Mouse (Mus musculus) MEL (cell line): ENCODE measurements around the gene E130309D02Rik. TPM values are rescaled to one million over a fixed set of nuclear protein-coding genes. Genes with fewer than 3 reads are reported as not detected.

ENCODE experiments used
- DNase-seq: peaks from one replicate; pipeline ENCODE4 v3.0.0; 2011; ENCODE audit warnings: low read depth, low spot score
- H3K27ac ChIP-seq: 2 replicates; pipeline ENCODE4 v1.5.1; 2012; ENCODE audit warnings: low read depth, mild to moderate bottlenecking, control low read depth, low read length, moderate library complexity; ENCODE audit not compliant: control insufficient read depth
- H3K27me3 ChIP-seq, 2 experiments: fragments of 150-350 bp in 1 of 2; sonication (generic) in 1 of 2; 2 replicates each; pipeline ENCODE4 v1.6.1; 2012; ENCODE audit warnings: low read length in 2 of 2, mild to moderate bottlenecking in 2 of 2, improper control_type of control experiment in 1 of 2, moderate library complexity in 1 of 2; ENCODE audit not compliant: insufficient read depth in 2 of 2, control insufficient read depth in 1 of 2
- H3K36me3 ChIP-seq, 2 experiments: 2 replicates each; pipeline ENCODE4 v1.6.1; 2012 to 2014; ENCODE audit warnings: low read length in 2 of 2, improper control_type of control experiment in 1 of 2, inconsistent platforms in 1 of 2, mild to moderate bottlenecking in 1 of 2; ENCODE audit not compliant: insufficient read depth in 2 of 2, control insufficient read depth in 1 of 2
- H3K4me1 ChIP-seq, 2 experiments: fragments of 150-350 bp in 1 of 2; sonication (generic) in 1 of 2; 2 replicates each; pipeline ENCODE4 v1.6.1; 2012; ENCODE audit warnings: low read length in 2 of 2, improper control_type of control experiment in 1 of 2, mild to moderate bottlenecking in 1 of 2; ENCODE audit not compliant: insufficient read depth in 2 of 2, control insufficient read depth in 1 of 2
- H3K4me3 ChIP-seq, 2 experiments: fragments of 150-350 bp in 1 of 2; sonication (generic) in 1 of 2; 2 replicates each; pipeline ENCODE4 v1.5.1; 2012; ENCODE audit warnings: low read depth in 2 of 2, low read length in 2 of 2, mild to moderate bottlenecking in 2 of 2, moderate library complexity in 2 of 2, control low read depth in 1 of 2, improper control_type of control experiment in 1 of 2; ENCODE audit not compliant: control insufficient read depth in 1 of 2, insufficient read depth in 1 of 2
- H3K79me2 ChIP-seq: 2 replicates; pipeline ENCODE4 v1.6.1; 2012; ENCODE audit warnings: mild to moderate bottlenecking, low read length, moderate library complexity; ENCODE audit not compliant: control insufficient read depth, poor library complexity, insufficient read depth
- H3K9ac ChIP-seq: 2 replicates; pipeline ENCODE4 v1.6.1; 2012; ENCODE audit warnings: low read depth, mild to moderate bottlenecking, control low read depth, low read length, moderate library complexity; ENCODE audit not compliant: control insufficient read depth, poor library complexity, severe bottlenecking
- H3K9me3 ChIP-seq: fragments of 150-350 bp; sonication (generic); replicated peaks from 2 replicates; pipeline ENCODE4 v1.6.1; 2012; ENCODE audit warnings: mild to moderate bottlenecking, low read length, improper control_type of control experiment, moderate library complexity; ENCODE audit not compliant: insufficient read depth
- CHD1 ChIP-seq: IDR thresholded peaks from 2 replicates; pipeline ENCODE4 v1.6.1; 2012; ENCODE audit warnings: low read depth, mild to moderate bottlenecking, inconsistent platforms, low read length, improper control_type of control experiment
- CHD2 ChIP-seq: IDR thresholded peaks from 2 replicates; pipeline ENCODE4 v1.6.1; 2011; ENCODE audit warnings: low read length, improper control_type of control experiment
- CTCF ChIP-seq, 3 experiments: IDR thresholded peaks in 2 of 3; conservative IDR thresholded peaks in 1 of 3; 2 replicates each; pipeline ENCODE4 v1.5.1; 2011 to 2012; ENCODE audit warnings: low read length in 3 of 3, low read depth in 2 of 3, mild to moderate bottlenecking in 2 of 3, improper control_type of control experiment in 1 of 3, inconsistent platforms in 1 of 3, mixed read lengths in 1 of 3, moderate library complexity in 1 of 3; ENCODE audit not compliant: control insufficient read depth in 1 of 3, insufficient read depth in 1 of 3, poor library complexity in 1 of 3, severe bottlenecking in 1 of 3
- ELF1 ChIP-seq: IDR thresholded peaks from 2 replicates; pipeline ENCODE4 v1.6.1; 2014; ENCODE audit warnings: low read depth, mild to moderate bottlenecking, inconsistent platforms, low read length, improper control_type of control experiment, moderate library complexity
- EP300 ChIP-seq, 2 experiments: IDR thresholded peaks; 2 replicates each; pipeline ENCODE4 v1.6.1; 2011; ENCODE audit warnings: improper control_type of control experiment in 2 of 2, low read length in 2 of 2, low read depth in 1 of 2, mild to moderate bottlenecking in 1 of 2
- ETS1 ChIP-seq: IDR thresholded peaks from 2 replicates; pipeline ENCODE4 v1.6.1; 2012; ENCODE audit warnings: low read depth, mild to moderate bottlenecking, inconsistent platforms, low read length, improper control_type of control experiment, moderate library complexity
- JUND ChIP-seq: IDR thresholded peaks from 2 replicates; pipeline ENCODE4 v1.6.1; 2011; ENCODE audit warnings: low read depth, mild to moderate bottlenecking, improper control_type of control experiment, low read length
- KAT2A ChIP-seq: conservative IDR thresholded peaks from 2 replicates; pipeline ENCODE4 v1.6.1; 2012; ENCODE audit warnings: low read depth, low read length, improper control_type of control experiment, inconsistent platforms
- MXI1 ChIP-seq: IDR thresholded peaks from 2 replicates; pipeline ENCODE4 v1.6.1; 2011; ENCODE audit warnings: mild to moderate bottlenecking, low read depth, low read length, improper control_type of control experiment
- MYB ChIP-seq: IDR thresholded peaks from 2 replicates; pipeline ENCODE4 v1.6.1; 2011; ENCODE audit warnings: mild to moderate bottlenecking, low read depth, low read length, improper control_type of control experiment
- NELFE ChIP-seq: IDR thresholded peaks from 2 replicates; pipeline ENCODE4 v1.6.1; 2011; ENCODE audit warnings: low read depth, low read length, improper control_type of control experiment
- NRF1 ChIP-seq: IDR thresholded peaks from 2 replicates; pipeline ENCODE4 v1.6.1; 2014; ENCODE audit warnings: low read depth, mild to moderate bottlenecking, inconsistent platforms, low read length, improper control_type of control experiment, moderate library complexity; ENCODE audit not compliant: poor library complexity, insufficient read depth, severe bottlenecking
- RAD21 ChIP-seq: IDR thresholded peaks from 2 replicates; pipeline ENCODE4 v1.6.1; 2011; ENCODE audit warnings: mild to moderate bottlenecking, low read depth, low read length, improper control_type of control experiment
- RCOR1 ChIP-seq: IDR thresholded peaks from 2 replicates; pipeline ENCODE4 v1.6.1; 2012; ENCODE audit warnings: low read depth, mild to moderate bottlenecking, inconsistent platforms, low read length, improper control_type of control experiment
- SMC3 ChIP-seq: IDR thresholded peaks from 2 replicates; pipeline ENCODE4 v1.6.1; 2011; ENCODE audit warnings: low read depth, low read length, improper control_type of control experiment
- TBP ChIP-seq: IDR thresholded peaks from 2 replicates; pipeline ENCODE4 v1.8.0; 2011; ENCODE audit warnings: low read depth, low read length, improper control_type of control experiment
- TCF12 ChIP-seq: IDR thresholded peaks from 2 replicates; pipeline ENCODE4 v1.6.1; 2014; ENCODE audit warnings: low read depth, mild to moderate bottlenecking, inconsistent platforms, low read length, improper control_type of control experiment, moderate library complexity
- UBTF ChIP-seq: IDR thresholded peaks from 2 replicates; pipeline ENCODE4 v1.6.1; 2012; ENCODE audit warnings: low read depth, mild to moderate bottlenecking, inconsistent platforms, low read length, improper control_type of control experiment, moderate library complexity, borderline replicate concordance; ENCODE audit not compliant: insufficient read depth
- USF1 ChIP-seq: IDR thresholded peaks from 2 replicates; pipeline ENCODE4 v1.6.1; 2014; ENCODE audit warnings: low read depth, mild to moderate bottlenecking, inconsistent platforms, low read length, improper control_type of control experiment, moderate library complexity
- USF2 ChIP-seq, 2 experiments: IDR thresholded peaks; 2 replicates each; pipeline ENCODE4 v1.6.1; 2011 to 2012; ENCODE audit warnings: improper control_type of control experiment in 2 of 2, low read length in 2 of 2, borderline replicate concordance in 1 of 2, inconsistent platforms in 1 of 2, low read depth in 1 of 2, mild to moderate bottlenecking in 1 of 2; ENCODE audit not compliant: insufficient read depth in 1 of 2
- ZMIZ1 ChIP-seq: IDR thresholded peaks from 2 replicates; pipeline ENCODE4 v1.6.1; 2012; ENCODE audit warnings: low read depth, mild to moderate bottlenecking, inconsistent platforms, low read length, improper control_type of control experiment, moderate library complexity
- ZNF384 ChIP-seq: IDR thresholded peaks from 2 replicates; pipeline ENCODE4 v1.6.1; 2012; ENCODE audit warnings: low read depth, mild to moderate bottlenecking, inconsistent platforms, low read length, improper control_type of control experiment
- polyA plus RNA-seq, 2 experiments: library from polyadenylated mRNA; stranded (reverse) in 1 of 2; unstranded in 1 of 2; fragments of >175 nt in 1 of 2; fragments of >200 nt in 1 of 2; gene quantifications; 2 replicates each; pipeline versions ENCODE4 v1.2.1 to v1.2.4; 2012; ENCODE audit warnings: low replicate concordance in 2 of 2, low read depth in 1 of 2; ENCODE audit not compliant: insufficient read length in 2 of 2, insufficient read depth in 1 of 2, missing spikeins in 1 of 2
- total RNA-seq: library from RNA; depleted of rRNA; stranded (reverse); fragments of 300-350 nt; gene quantifications from 2 replicates; pipeline ENCODE4 v1.2.3, GENCODE M21; 2012

Gene E130309D02Rik
- total and polyA plus RNA-seq, 3 experiments, result 59.3 to 92.4 TPM; not detected in 1

DNA sequence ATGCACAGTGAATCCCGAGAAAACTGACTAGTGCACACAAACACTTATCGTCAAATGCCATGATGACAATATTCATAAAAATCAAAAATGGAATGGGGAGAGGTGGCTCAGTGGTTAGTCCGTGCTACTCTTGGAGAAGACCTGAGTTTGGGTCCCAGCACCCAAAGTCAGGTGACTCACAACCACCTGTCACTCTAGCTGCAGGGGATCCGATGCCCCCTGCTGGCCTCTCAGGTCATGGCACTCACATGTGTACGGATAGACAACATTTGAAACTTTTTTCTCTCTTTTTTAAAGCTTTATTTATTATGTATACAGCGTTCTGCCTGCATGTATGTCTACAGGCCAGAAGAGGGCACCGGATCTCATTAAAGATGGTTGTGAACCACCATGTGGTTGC lies 16.8 kb downstream of the E130309D02Rik start (continued):
- TF ChIP-seq ETS1 (no peak), RAD21 (peak; percentile 26), NRF1 (no peak), NELFE (no peak), EP300 (IDR thresholded peaks at IDR 0.05; ENCODE audit: low read depth in 1 of 2, low read length in 2 of 2) (no peak), ZNF384 (no peak), RCOR1 (no peak)

DNA sequence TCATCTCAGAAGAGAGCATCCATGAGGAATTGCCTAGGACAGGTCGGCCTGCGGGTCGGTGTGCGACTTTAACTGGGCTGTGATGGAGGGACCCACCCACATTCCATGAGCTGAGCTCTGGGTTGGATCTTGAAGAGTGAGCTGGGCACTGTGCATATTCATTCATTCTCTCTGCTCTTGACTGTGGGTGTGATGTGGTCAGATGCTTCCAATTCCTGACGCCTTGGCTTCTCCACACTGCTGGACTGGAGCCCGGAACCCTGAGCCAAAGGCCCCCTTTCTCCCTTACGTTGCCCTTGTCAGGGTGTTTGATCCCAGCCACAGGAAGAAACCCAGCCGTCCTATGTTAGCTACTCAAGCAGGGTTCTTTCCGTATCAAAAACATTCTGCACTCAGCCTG lies 17.2 kb downstream of the E130309D02Rik start:
- peaks cover 0 to 8% of the 10 kb centered on the region in 2 experiments; a peak in 2 of 4 replicates for H3K36me3 ChIP-seq
- H3K4me1 ChIP-seq, result no peaks in the 10 kb centered on the region
- TF ChIP-seq MYB (no peak), CHD1 (no peak), CTCF (IDR thresholded peaks at IDR 0.05 in 2 of 3, conservative IDR thresholded peaks at IDR 0.05 in 1 of 3; ENCODE audit: control insufficient read depth in 1 of 3, insufficient read depth in 1 of 3, low read depth in 2 of 3, low read length in 3 of 3, poor library complexity in 1 of 3, severe bottlenecking in 1 of 3) (no peak), TBP (no peak), JUND (no peak), TCF12 (no peak), MXI1 (no peak), RCOR1 (no peak), NRF1 (no peak), ZMIZ1 (no peak), KAT2A (no peak), UBTF (no peak), CHD2 (no peak), SMC3 (no peak), USF1 (no peak), ELF1 (no peak), USF2 (IDR thresholded peaks at IDR 0.05; ENCODE audit: borderline replicate concordance in 1 of 2, insufficient read depth in 1 of 2, low read depth in 1 of 2, low read length in 2 of 2) (no peak), EP300 (IDR thresholded peaks at IDR 0.05; ENCODE audit: low read depth in 1 of 2, low read length in 2 of 2) (no peak)

More for the DNA sequence above, 17.2 kb downstream of the E130309D02Rik start:
- no peak overlapping the region for H3K4me3 ChIP-seq
- no peak for DNase-seq
- H3K27ac ChIP-seq, result no peak overlapping the region
- H3K9me3 ChIP-seq, result no peaks in the 10 kb centered on the region
- no peaks in the 10 kb centered on the region for H3K27me3 ChIP-seq
- no peak overlapping the region for H3K9ac ChIP-seq
- H3K79me2 ChIP-seq, result no peaks in the 10 kb centered on the region
